Mouse (Mus musculus): ENCODE data around the gene Otub2. TPM values are rescaled to one million over a fixed set of nuclear protein-coding genes. Genes with fewer than 3 reads are reported as not detected.
"Not testable (repeated sequence)": the region's sequence is repeated elsewhere in the genome, so short reads cannot be mapped to it uniquely, and the experiment has no call there.

Otub2 gene
- polyA plus RNA-seq, 1 experiment, result 18.0 TPM

GRCm38 (mm10) chr12:103407720-103408119 lies 19.2 kb downstream of the Otub2 start, which contains the start of gene 9330161L09Rik:
Gene 9330161L09Rik (minus strand): TSS chr12:103407820.
- TF ChIP-seq CTCF (IDR thresholded peaks at IDR 0.05; ENCODE audit: borderline replicate concordance, extremely low read depth, insufficient read depth, insufficient read length) (no peak), POLR2A (IDR thresholded peaks at IDR 0.05; ENCODE audit: borderline replicate concordance, extremely low read depth, insufficient read depth, insufficient read length, poor library complexity, severe bottlenecking) (no peak)
- no peak for DNase-seq (ENCODE audit: low read depth)

- no peak for DNase-seq (ENCODE audit: low read depth)
- no peak for TF ChIP-seq CTCF (IDR thresholded peaks at IDR 0.05; ENCODE audit: borderline replicate concordance, extremely low read depth, insufficient read depth, insufficient read length)
- TF ChIP-seq POLR2A (IDR thresholded peaks at IDR 0.05; ENCODE audit: borderline replicate concordance, extremely low read depth, insufficient read depth, insufficient read length, poor library complexity, severe bottlenecking), result no peak
Measured at GRCm38 (mm10) chr12:103408144-103408543, 19.7 kb downstream of the Otub2 start.

- TF ChIP-seq POLR2A (IDR thresholded peaks at IDR 0.05; ENCODE audit: borderline replicate concordance, extremely low read depth, insufficient read depth, insufficient read length, poor library complexity, severe bottlenecking) (no peak), CTCF (IDR thresholded peaks at IDR 0.05; ENCODE audit: borderline replicate concordance, extremely low read depth, insufficient read depth, insufficient read length) (no peak)
- no peak for DNase-seq (ENCODE audit: low read depth)
Measured at GRCm38 (mm10) chr12:103425016-103425728, 36.7 kb downstream of the Otub2 start.

GRCm38 (mm10) chr12:103425729-103426470 lies 37.4 kb downstream of the Otub2 start, which contains the start of gene Ddx24:
Gene Ddx24 (minus strand): TSS chr12:103425830.
- TF ChIP-seq CTCF (IDR thresholded peaks at IDR 0.05; ENCODE audit: borderline replicate concordance, extremely low read depth, insufficient read depth, insufficient read length) (peak; percentile 89), POLR2A (IDR thresholded peaks at IDR 0.05; ENCODE audit: borderline replicate concordance, extremely low read depth, insufficient read depth, insufficient read length, poor library complexity, severe bottlenecking) (peak; percentile 68; the same call in 1 of the 2 replicates)
- DNase-seq (ENCODE audit: low read depth), result peak; percentile 100

GRCm38 (mm10) chr12:103426710-103427109 lies 38.2 kb downstream of the Otub2 start:
- TF ChIP-seq CTCF (IDR thresholded peaks at IDR 0.05; ENCODE audit: borderline replicate concordance, extremely low read depth, insufficient read depth, insufficient read length) (no peak), POLR2A (IDR thresholded peaks at IDR 0.05; ENCODE audit: borderline replicate concordance, extremely low read depth, insufficient read depth, insufficient read length, poor library complexity, severe bottlenecking) (no peak)

GRCm38 (mm10) chr12:103433430-103433829 lies 44.9 kb downstream of the Otub2 start:
- no peak for DNase-seq (ENCODE audit: low read depth)
- TF ChIP-seq POLR2A (IDR thresholded peaks at IDR 0.05; ENCODE audit: borderline replicate concordance, extremely low read depth, insufficient read depth, insufficient read length, poor library complexity, severe bottlenecking), result no peak
- TF ChIP-seq CTCF (IDR thresholded peaks at IDR 0.05; ENCODE audit: borderline replicate concordance, extremely low read depth, insufficient read depth, insufficient read length), result no peak

More at GRCm38 (mm10) chr12:103426710-103427109, 38.2 kb downstream of the Otub2 start:
- DNase-seq (ENCODE audit: low read depth), result no peak

- peak; percentile 13 for DNase-seq (ENCODE audit: low read depth)
- TF ChIP-seq CTCF (IDR thresholded peaks at IDR 0.05; ENCODE audit: borderline replicate concordance, extremely low read depth, insufficient read depth, insufficient read length) (no peak), POLR2A (IDR thresholded peaks at IDR 0.05; ENCODE audit: borderline replicate concordance, extremely low read depth, insufficient read depth, insufficient read length, poor library complexity, severe bottlenecking) (no peak)
Measured at GRCm38 (mm10) chr12:103433986-103434731, 45.7 kb downstream of the Otub2 start, which contains the start of gene Ifi27. Gene Ifi27 (plus strand): TSS chr12:103434211.

- TF ChIP-seq CTCF (IDR thresholded peaks at IDR 0.05; ENCODE audit: borderline replicate concordance, extremely low read depth, insufficient read depth, insufficient read length) (no peak), POLR2A (IDR thresholded peaks at IDR 0.05; ENCODE audit: borderline replicate concordance, extremely low read depth, insufficient read depth, insufficient read length, poor library complexity, severe bottlenecking) (no peak)
- DNase-seq (ENCODE audit: low read depth), result no peak
Measured at GRCm38 (mm10) chr12:103434861-103435260, 46.4 kb downstream of the Otub2 start.

- TF ChIP-seq CTCF (IDR thresholded peaks at IDR 0.05; ENCODE audit: borderline replicate concordance, extremely low read depth, insufficient read depth, insufficient read length) (no peak), POLR2A (IDR thresholded peaks at IDR 0.05; ENCODE audit: borderline replicate concordance, extremely low read depth, insufficient read depth, insufficient read length, poor library complexity, severe bottlenecking) (no peak)
- no peak for DNase-seq (ENCODE audit: low read depth)
Measured at GRCm38 (mm10) chr12:103437601-103438000, 49.1 kb downstream of the Otub2 start.

GRCm38 (mm10) chr12:103443524-103443923 lies 55.0 kb downstream of the Otub2 start, which contains the start of gene Ifi27l2a:
Gene Ifi27l2a (minus strand): TSS chr12:103443680.
- TF ChIP-seq POLR2A (IDR thresholded peaks at IDR 0.05; ENCODE audit: borderline replicate concordance, extremely low read depth, insufficient read depth, insufficient read length, poor library complexity, severe bottlenecking), result no peak

GRCm38 (mm10) chr12:103444261-103444660 lies 55.8 kb downstream of the Otub2 start:
- not testable (repeated sequence) for DNase-seq (ENCODE audit: low read depth)

More at GRCm38 (mm10) chr12:103443524-103443923, 55.0 kb downstream of the Otub2 start, which contains the start of gene Ifi27l2a:
- no peak for DNase-seq (ENCODE audit: low read depth)
